Mouse (Mus musculus) brain, embryonic 14.5 days (tissue): ENCODE data around the gene Abi1.

Experiments
- CTCF ChIP-seq: fragments of 200-500 bp; IDR thresholded peaks from 2 replicates; pipeline ENCODE4 v1.5.1; 2012; ENCODE audit warnings: inconsistent platforms, mild to moderate bottlenecking, moderate library complexity, borderline replicate concordance; ENCODE audit not compliant: insufficient read depth, insufficient read length; ENCODE audit errors: extremely low read depth
- POLR2A ChIP-seq: fragments of 200-500 bp; IDR thresholded peaks from 2 replicates; pipeline ENCODE4 v1.6.1; 2012; ENCODE audit warnings: mild to moderate bottlenecking, inconsistent platforms, borderline replicate concordance; ENCODE audit not compliant: poor library complexity, insufficient read depth, insufficient read length, severe bottlenecking; ENCODE audit errors: extremely low read depth

GRCm38 (mm10) chr2:23006219-23006618, 33.8 kb downstream of the Abi1 start:
- no peak for TF ChIP-seq CTCF
- TF ChIP-seq POLR2A: no peak
